Mouse (Mus musculus): ENCODE data around the gene Sit1.

- TF ChIP-seq GATA1 (IDR thresholded peaks at IDR 0.05; ENCODE audit: borderline replicate concordance, low read length) (no peak), FLI1 (IDR thresholded peaks at IDR 0.05; ENCODE audit: low read length) (no peak)
Measured at GRCm38 (mm10) chr4:43528487-43528886, 45.0 kb upstream of the Sit1 start.

Measured in megakaryocyte, embryonic 14.5 days (primary cell).